Mouse (Mus musculus) MEL (cell line): Measurements from ENCODE around the gene Sptbn4.

Source experiments
- CTCF ChIP-seq, 3 experiments: IDR thresholded peaks in 2 of 3; conservative IDR thresholded peaks in 1 of 3; 2 replicates each; pipeline ENCODE4 v1.5.1; 2011 to 2012; ENCODE audit warnings: low read length in 3 of 3, low read depth in 2 of 3, mild to moderate bottlenecking in 2 of 3, improper control_type of control experiment in 1 of 3, inconsistent platforms in 1 of 3, mixed read lengths in 1 of 3, moderate library complexity in 1 of 3; ENCODE audit not compliant: control insufficient read depth in 1 of 3, insufficient read depth in 1 of 3, poor library complexity in 1 of 3, severe bottlenecking in 1 of 3
- E2F4 ChIP-seq: IDR thresholded peaks from 2 replicates; pipeline ENCODE4 v1.6.1; 2011; ENCODE audit warnings: low read depth, low read length, improper control_type of control experiment, borderline replicate concordance
- EP300 ChIP-seq, 2 experiments: IDR thresholded peaks; 2 replicates each; pipeline ENCODE4 v1.6.1; 2011; ENCODE audit warnings: improper control_type of control experiment in 2 of 2, low read length in 2 of 2, low read depth in 1 of 2, mild to moderate bottlenecking in 1 of 2
- GATA1 ChIP-seq: IDR thresholded peaks from 2 replicates; pipeline ENCODE4 v1.6.1; 2011; ENCODE audit warnings: low read depth, low read length, improper control_type of control experiment
- HCFC1 ChIP-seq: IDR thresholded peaks from 2 replicates; pipeline ENCODE4 v1.6.1; 2012; ENCODE audit warnings: low read depth, mild to moderate bottlenecking, inconsistent platforms, low read length, improper control_type of control experiment, moderate library complexity
- JUND ChIP-seq: IDR thresholded peaks from 2 replicates; pipeline ENCODE4 v1.6.1; 2011; ENCODE audit warnings: low read depth, mild to moderate bottlenecking, improper control_type of control experiment, low read length
- KAT2A ChIP-seq: conservative IDR thresholded peaks from 2 replicates; pipeline ENCODE4 v1.6.1; 2012; ENCODE audit warnings: low read depth, low read length, improper control_type of control experiment, inconsistent platforms
- MAZ ChIP-seq: IDR thresholded peaks from 2 replicates; pipeline ENCODE4 v1.6.1; 2012; ENCODE audit warnings: low read depth, mild to moderate bottlenecking, inconsistent platforms, low read length, improper control_type of control experiment
- POLR2AphosphoS2 ChIP-seq: IDR thresholded peaks from 2 replicates; pipeline ENCODE4 v1.6.1; 2011; ENCODE audit warnings: low read length, improper control_type of control experiment
- SMC3 ChIP-seq: IDR thresholded peaks from 2 replicates; pipeline ENCODE4 v1.6.1; 2011; ENCODE audit warnings: low read depth, low read length, improper control_type of control experiment
- TCF12 ChIP-seq: IDR thresholded peaks from 2 replicates; pipeline ENCODE4 v1.6.1; 2014; ENCODE audit warnings: low read depth, mild to moderate bottlenecking, inconsistent platforms, low read length, improper control_type of control experiment, moderate library complexity
- ZKSCAN1 ChIP-seq: IDR thresholded peaks from 2 replicates; pipeline ENCODE4 v1.6.1; 2012; ENCODE audit warnings: low read depth, mild to moderate bottlenecking, inconsistent platforms, low read length, improper control_type of control experiment, moderate library complexity
- ZNF384 ChIP-seq: IDR thresholded peaks from 2 replicates; pipeline ENCODE4 v1.6.1; 2012; ENCODE audit warnings: low read depth, mild to moderate bottlenecking, inconsistent platforms, low read length, improper control_type of control experiment

GRCm38 (mm10) chr7:27406481-27406880, 41.0 kb downstream of the Sptbn4 start:
- no peak for TF ChIP-seq GATA1
- TF ChIP-seq KAT2A, result no peak
- TF ChIP-seq CTCF (IDR thresholded peaks at IDR 0.05 in 2 of 3, conservative IDR thresholded peaks at IDR 0.05 in 1 of 3; ENCODE audit: control insufficient read depth in 1 of 3, insufficient read depth in 1 of 3, low read depth in 2 of 3, low read length in 3 of 3, poor library complexity in 1 of 3, severe bottlenecking in 1 of 3), result peak in 2 of 3 experiments; percentile 49 to 59; a peak in 4 of 6 replicates
- TF ChIP-seq POLR2AphosphoS2, result no peak
- peak; percentile 48 for TF ChIP-seq SMC3
- no peak for TF ChIP-seq MAZ
- no peak for TF ChIP-seq E2F4
- no peak for TF ChIP-seq JUND
- TF ChIP-seq ZKSCAN1, result no peak
- TF ChIP-seq HCFC1, result no peak
- no peak for TF ChIP-seq EP300 (IDR thresholded peaks at IDR 0.05; ENCODE audit: low read depth in 1 of 2, low read length in 2 of 2)
- TF ChIP-seq TCF12, result no peak
- no peak for TF ChIP-seq ZNF384
